Mouse (Mus musculus) R1 (cell line): ENCODE measurements at regions not wholly inside any gene's neighbourhood (a gene's known extent, or its start where the extent isn't known, plus 50 kb on each side); places are given as distances from the start of the nearest gene placed in this dataset.

Experiments
- DNase-seq: peaks from one replicate; pipeline ENCODE4 v3.0.0-alpha.2; 2018; ENCODE audit warnings: low read depth, low spot score

GRCm38 (mm10) chr3:148167556-148167955, 822.8 kb downstream of the Adgrl2 start:
- DNase-seq = no peak

DNA sequence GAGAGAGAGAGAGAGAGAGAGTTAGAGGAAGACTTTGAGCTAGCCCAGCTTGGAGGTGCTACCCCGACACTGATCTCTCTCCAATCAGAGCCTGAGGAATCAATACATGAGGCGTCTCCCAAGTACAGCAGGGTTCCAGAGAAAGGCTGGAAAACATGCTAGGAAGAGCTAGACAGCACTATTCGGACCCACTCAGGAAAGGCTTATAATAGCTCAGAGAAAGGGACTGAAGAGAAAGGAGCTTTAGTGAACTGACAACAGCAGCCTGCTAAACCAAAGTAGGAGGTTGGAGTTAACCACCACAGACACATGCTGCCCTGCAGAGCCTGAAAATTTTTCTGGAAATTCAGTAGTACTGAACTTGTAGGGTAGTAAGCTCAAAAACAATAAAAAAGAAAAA, 831.3 kb downstream of the Adgrl2 start:
- no peak for DNase-seq

GRCm38 (mm10) chr3:148158533-148158932, 831.8 kb downstream of the Adgrl2 start:
- no peak for DNase-seq

DNA sequence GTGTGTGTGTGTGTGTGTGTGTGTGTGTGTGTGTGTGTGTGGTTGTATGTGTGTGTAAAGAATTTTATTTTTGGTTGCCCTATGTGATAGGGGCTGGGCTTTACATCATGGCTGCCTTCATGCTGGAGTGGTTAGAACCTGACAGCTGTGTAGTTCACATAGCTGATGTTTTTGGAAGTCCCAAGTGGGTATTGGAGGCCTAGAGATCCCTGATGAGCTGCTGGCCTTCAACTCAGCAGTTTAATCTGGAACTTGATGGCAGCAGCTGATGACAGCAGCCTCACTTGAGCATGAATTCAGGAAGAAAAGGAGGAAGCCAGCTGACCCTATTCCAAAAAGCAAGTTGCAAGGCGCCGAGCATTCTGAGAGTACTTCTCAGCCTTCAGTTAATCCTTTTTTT, 846.6 kb downstream of the Adgrl2 start:
- DNase-seq = no peak

DNA sequence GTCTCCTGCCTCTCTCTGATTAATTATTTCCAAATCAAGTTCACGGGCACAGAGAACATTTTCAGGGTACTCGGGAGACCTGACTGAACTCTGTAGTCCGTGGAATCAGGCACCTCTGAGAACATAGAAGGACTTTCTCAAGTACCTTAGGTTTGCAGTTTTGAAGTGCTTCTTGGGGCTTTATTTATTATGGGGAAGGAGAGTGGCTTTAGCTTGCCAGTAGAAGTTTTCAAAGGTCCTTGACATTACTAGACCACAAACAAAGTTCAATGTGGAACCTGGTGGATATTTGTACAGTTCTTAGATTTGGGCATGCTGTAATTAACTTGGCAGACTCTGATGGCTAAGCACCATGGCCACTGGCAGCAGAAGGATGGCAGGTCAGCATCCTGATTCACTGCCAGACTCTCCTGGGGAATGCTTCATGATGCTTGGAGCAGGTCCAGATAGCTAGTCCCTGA, 853.5 kb downstream of the Adgrl2 start:
- no peak for DNase-seq

DNA sequence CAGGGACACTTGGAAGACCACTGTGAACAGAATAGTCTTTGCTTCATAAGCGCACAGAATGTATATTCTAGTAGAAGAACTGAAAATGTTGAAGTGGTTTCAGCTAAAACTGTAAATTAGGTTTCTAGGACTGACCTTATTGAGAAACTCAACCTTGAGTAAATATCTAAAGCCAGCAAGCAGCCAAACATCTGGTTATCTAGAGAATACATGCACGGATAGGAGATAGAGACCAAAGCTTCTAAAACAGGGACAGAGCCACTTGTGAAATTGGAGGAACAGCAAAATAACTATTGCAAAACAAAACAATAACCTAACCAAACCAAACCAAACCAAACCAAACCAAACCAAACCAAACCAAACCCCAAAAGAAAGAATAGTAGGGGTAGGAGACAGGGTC, 855.7 kb downstream of the Adgrl2 start:
- no peak for DNase-seq

DNA sequence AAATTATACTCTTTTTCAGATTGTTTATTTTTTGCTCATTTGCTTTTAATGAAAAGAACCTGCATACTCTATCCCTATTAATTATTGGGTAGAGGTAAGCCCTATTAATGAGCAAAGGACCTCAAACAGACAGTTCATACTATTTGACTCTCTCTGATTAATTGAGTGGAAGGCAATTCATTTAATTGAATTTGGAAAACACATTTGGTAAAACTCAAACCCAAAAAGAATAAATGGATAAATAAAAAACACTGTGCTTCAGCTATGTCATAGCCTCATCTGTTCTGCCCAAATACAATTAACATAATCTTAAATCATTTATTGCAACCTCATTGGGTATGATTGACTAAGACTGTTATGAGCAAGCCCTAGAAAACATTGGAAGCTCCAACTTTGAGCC, 874.8 kb downstream of the Adgrl2 start:
- no peak for DNase-seq

GRCm38 (mm10) chr3:148112204-148112603, 878.2 kb downstream of the Adgrl2 start:
- no peak for DNase-seq

DNA sequence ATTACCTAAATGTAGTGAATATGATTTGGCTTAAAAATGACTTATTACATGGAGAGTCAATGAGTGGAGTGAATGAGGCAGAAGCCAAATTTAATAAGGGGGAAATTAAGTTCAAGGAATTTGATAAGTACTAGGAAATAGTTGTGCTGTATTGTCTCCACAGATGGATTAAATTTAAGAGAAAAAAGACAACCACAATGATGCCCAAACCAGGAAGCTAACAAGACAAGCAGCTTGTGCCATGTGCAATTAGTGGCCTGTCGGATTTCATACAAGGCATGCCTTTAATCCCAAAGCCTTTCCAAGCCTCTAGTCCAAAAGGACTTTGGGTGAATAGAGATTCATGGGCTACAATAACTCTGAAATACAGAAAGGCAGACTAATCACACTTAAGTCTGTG, 883.3 kb downstream of the Adgrl2 start:
- DNase-seq = no peak

GRCm38 (mm10) chr3:148093930-148094329, 896.4 kb downstream of the Adgrl2 start:
- no peak for DNase-seq

GRCm38 (mm10) chr3:148075841-148076240, 914.5 kb downstream of the Adgrl2 start:
- DNase-seq = no peak

DNA sequence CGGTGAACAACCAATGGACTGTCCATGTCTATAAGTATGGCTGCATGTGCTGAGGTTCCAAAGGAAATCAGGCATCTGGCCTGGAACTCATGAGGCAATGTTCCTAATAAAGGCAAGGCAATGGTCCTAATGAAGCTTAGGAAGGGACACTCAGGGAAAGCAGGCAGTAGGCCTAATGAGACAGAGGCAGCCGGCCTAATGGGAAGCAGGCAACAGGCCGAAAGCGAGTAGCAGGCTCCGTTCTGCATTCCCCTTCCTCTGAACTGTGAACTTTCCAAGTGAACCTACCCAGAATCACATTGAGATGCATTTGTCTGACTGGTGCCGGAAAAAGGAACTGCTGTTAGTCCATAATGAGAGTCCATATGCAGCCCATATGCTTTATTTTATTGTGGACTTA, 923.7 kb downstream of the Adgrl2 start:
- DNase-seq = no peak

DNA sequence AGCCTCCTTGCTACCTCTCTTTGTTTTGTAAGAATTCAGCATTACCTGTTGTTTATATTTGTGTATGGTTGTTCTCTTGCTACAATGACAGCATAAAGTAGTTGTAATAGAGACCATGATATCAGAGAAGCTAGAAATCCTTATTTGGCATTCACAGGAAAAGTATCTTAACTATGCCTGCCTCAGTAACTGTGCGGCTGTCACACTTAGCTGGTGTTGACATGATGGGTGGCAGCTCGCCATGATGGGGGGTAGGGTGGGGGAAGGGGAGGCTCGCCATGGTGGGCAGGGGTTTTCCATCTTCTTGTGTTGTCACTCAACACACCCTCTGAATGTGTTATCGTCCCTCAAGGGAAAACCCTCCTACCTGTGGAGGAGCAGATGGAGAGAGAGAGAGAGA, 934.3 kb downstream of the Adgrl2 start:
- DNase-seq = no peak

DNA sequence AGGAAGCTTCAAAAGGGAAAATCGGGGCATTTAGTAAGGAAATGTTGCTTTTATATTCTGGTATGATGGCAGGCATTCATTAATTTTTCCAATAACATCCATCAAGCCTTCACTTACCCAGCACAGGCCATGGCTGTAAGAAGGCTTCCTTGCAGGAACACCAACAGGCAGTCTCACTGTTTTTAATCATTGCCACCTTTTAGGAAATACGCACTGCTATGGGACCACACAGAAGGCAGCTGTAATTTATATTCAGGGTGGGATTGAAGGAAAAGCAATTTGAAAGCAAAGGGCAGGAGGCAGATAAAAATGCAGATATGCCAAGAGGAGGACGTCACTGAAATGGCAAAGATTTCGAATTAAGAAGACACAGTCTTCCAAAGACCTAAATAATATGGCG, 937.8 kb downstream of the Adgrl2 start:
- no peak for DNase-seq

DNA sequence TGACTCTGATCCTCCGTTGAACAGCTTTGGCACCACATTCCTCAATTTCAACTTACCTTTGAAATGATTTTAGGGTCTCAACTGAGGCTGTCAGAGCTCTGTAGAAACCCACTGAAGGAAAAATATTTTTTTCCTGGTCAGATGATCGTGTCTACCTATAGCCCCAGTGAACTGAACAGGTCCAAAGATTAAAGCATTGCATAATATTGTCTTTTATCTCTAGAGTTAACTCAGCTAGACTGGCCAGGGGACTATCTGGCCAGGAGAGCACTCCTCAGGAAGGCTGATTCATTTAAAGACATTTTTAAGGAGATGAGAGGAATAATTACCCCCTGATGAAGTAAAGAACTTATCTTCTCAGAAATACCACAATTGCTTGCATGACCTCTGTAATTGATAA, 942.1 kb downstream of the Adgrl2 start:
- no peak for DNase-seq

DNA sequence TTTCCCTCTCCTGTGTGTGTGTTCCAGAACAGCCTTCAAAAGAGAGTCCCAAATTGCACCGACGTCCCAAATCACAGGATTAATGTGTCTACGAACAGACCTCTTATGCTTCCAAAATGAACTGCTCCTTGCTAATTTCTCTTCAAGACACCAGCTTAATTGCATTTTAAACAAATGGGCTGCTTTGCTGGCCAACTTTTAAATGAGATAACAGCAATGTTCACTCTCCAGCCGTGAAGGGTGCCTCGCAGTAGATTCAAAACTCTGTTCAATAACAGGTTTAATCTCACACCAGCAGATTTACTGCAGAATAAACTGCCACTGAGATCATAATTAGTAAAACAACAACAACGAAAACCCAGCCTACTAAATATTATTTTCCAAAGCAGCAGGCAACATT, 957.8 kb downstream of the Adgrl2 start:
- no peak for DNase-seq

GRCm38 (mm10) chr3:148005831-148006230, 984.5 kb downstream of the Adgrl2 start:
- no peak for DNase-seq

- peak; percentile 63 for DNase-seq
These were observed 986.3 kb downstream of the Adgrl2 start for GRCm38 (mm10) chr3:148004006-148004405.

DNA sequence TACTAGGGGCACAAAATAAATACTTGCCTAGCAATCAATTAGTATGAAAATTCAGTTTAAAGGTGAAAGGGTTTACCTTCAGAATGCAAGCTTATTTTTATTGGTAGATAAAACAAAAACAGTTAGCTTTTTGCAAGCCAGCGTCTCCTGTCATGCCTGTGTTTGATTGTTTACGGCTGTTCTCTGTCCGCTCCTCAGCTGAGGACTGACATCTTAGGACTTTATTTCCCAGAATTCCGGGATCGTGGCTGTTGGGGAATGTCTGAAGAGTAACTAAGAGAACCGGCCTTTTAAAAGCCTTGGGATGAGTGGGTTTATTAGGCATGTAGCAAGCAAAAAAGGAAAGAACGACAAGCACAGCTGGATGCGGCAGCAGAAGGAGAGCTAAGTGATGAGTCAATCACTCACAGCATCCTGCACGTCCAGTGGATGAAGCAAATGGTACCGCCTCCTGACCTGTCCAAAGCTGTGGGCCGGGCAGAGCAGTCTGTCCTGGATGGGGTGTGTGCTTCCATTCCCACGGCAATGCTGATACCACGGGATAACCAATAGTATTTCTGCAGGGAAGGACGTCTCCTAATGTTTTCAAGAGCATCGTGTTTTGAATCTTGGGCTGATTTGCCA, 990.9 kb downstream of the Adgrl2 start:
- no peak for DNase-seq

GRCm38 (mm10) chr3:147991738-147992137, 998.6 kb downstream of the Adgrl2 start:
- no peak for DNase-seq

GRCm38 (mm10) chr3:147990831-147991230, 999.5 kb downstream of the Adgrl2 start:
- no peak for DNase-seq

DNA sequence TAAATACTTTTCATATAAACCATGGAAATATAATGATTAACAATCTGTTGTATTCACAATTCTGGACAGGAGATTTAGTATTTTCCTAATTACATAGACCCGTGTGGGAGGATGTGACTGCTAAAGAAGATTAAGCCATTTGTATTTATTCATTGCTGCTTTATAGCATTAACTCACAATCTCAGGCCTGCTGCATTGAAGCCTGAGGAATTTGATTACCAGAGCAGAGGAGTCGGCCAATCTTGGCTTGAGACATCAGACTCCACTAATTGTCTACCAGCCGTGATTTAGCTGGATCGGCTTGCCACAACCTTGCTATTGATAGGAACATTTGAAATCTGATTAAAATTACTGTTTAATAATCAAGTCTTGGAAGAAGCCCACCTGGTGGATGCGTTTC, 1007.5 kb downstream of the Adgrl2 start:
- DNase-seq = no peak

DNA sequence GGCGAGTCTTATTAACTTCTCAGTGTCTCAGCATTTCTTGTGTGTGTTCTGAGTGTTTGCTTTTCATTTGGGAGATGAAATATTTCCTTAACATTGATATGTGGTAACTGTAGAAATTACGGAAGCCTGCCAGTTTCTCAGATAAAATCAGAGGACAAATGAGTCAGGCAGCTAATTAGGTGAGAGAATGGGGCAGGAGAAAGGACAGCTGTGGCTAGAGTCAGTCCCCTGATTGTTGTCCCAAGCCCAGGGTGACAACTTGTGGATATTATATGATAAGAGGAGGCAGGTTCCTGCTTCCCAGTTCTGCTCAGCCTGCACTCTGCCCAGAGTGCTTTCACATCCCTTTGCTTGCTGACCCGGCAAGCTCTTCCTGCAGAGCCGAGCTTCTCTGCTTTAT, 1008.7 kb downstream of the Adgrl2 start:
- DNase-seq = no peak

GRCm38 (mm10) chr3:147976579-147976978, 1013.8 kb downstream of the Adgrl2 start:
- no peak for DNase-seq
